Mouse (Mus musculus) forebrain, embryonic 15.5 days (tissue): ENCODE measurements at regions not wholly inside any gene's neighbourhood (a gene's known extent, or its start where the extent isn't known, plus 50 kb on each side); places are given as distances from the start of the nearest gene placed in this dataset.

Experiments
- ATAC-seq: fragments of 200-750 bp; cut with Nextera tagmentation; replicated peaks from 2 replicates; pipeline ENCODE4 v1.8.0; 2017; ENCODE audit warnings: mild to moderate bottlenecking, moderate TSS enrichment, moderate library complexity
- H3K27ac ChIP-seq: fragments of 300-500 bp; sonication (generic); replicated peaks from 2 replicates; pipeline ENCODE4 v1.5.1; 2015; ENCODE audit warnings: mild to moderate bottlenecking, inconsistent platforms
- H3K27me3 ChIP-seq: fragments of 300-500 bp; sonication (generic); 2 replicates; pipeline ENCODE4 v1.6.1; 2015; ENCODE audit warnings: inconsistent platforms
- H3K36me3 ChIP-seq: fragments of 300-500 bp; sonication (generic); 2 replicates; pipeline ENCODE4 v1.6.1; 2015; ENCODE audit warnings: mild to moderate bottlenecking, inconsistent platforms
- H3K4me1 ChIP-seq: fragments of 300-500 bp; sonication (generic); 2 replicates; pipeline ENCODE4 v1.6.1; 2015; ENCODE audit warnings: inconsistent platforms
- H3K4me2 ChIP-seq: fragments of 300-500 bp; sonication (generic); replicated peaks from 2 replicates; pipeline ENCODE4 v1.6.1; 2015; ENCODE audit warnings: mild to moderate bottlenecking, inconsistent platforms
- H3K4me3 ChIP-seq: fragments of 300-500 bp; sonication (generic); 2 replicates; pipeline ENCODE4 v1.5.1; 2015; ENCODE audit warnings: mild to moderate bottlenecking, inconsistent platforms
- H3K9ac ChIP-seq: fragments of 300-500 bp; sonication (generic); replicated peaks from 2 replicates; pipeline ENCODE4 v1.6.1; 2015; ENCODE audit warnings: mild to moderate bottlenecking, inconsistent platforms
- H3K9me3 ChIP-seq: fragments of 300-500 bp; sonication (generic); 2 replicates; pipeline ENCODE4 v1.6.1; 2016; ENCODE audit warnings: inconsistent platforms
- WGBS: fragments of 180-500 bp; shearing (Covaris S2); methylation state at CpG from one replicate; pipeline ENCODE4 v1.1.7; 2015; ENCODE audit warnings: mixed read lengths; 5-methylcytosine and 5-hydroxymethylcytosine counted together

GRCm38 (mm10) chr2:137422656-137423055 lies 306.2 kb upstream of the Jag1 start:
- no peak overlapping the region for H3K4me2 ChIP-seq
- H3K9me3 ChIP-seq, result no peaks in the 10 kb centered on the region
- H3K4me1 ChIP-seq, result no peaks in the 10 kb centered on the region
- H3K4me3 ChIP-seq, result no peak overlapping the region
- 59% methylated on average over 3 of the region's 3 CpGs for WGBS
- H3K27me3 ChIP-seq, result no peaks in the 10 kb centered on the region
- no peak for ATAC-seq
- H3K36me3 ChIP-seq, result no peaks in the 10 kb centered on the region
- no peak overlapping the region for H3K27ac ChIP-seq
- no peak overlapping the region for H3K9ac ChIP-seq

GRCm38 (mm10) chr2:137419678-137420077 lies 303.2 kb upstream of the Jag1 start:
- H3K36me3 ChIP-seq, result no peaks in the 10 kb centered on the region
- no peak for ATAC-seq
- H3K4me1 ChIP-seq, result no peaks in the 10 kb centered on the region
- H3K4me2 ChIP-seq, result no peak overlapping the region
- H3K9ac ChIP-seq, result no peak overlapping the region
- H3K9me3 ChIP-seq, result no peaks in the 10 kb centered on the region
- H3K4me3 ChIP-seq, result no peak overlapping the region
- WGBS, result 64% methylated on average over 4 of the region's 4 CpGs
- no peak overlapping the region for H3K27ac ChIP-seq
- no peaks in the 10 kb centered on the region for H3K27me3 ChIP-seq

- H3K4me2 ChIP-seq, result no peak overlapping the region
- no peak overlapping the region for H3K9ac ChIP-seq
- H3K27ac ChIP-seq, result no peak overlapping the region
- 87% methylated on average over 6 of the region's 6 CpGs for WGBS
- H3K36me3 ChIP-seq, result no peaks in the 10 kb centered on the region
- H3K4me1 ChIP-seq, result no peaks in the 10 kb centered on the region
- no peak for ATAC-seq
- H3K27me3 ChIP-seq, result no peaks in the 10 kb centered on the region
- H3K9me3 ChIP-seq, result no peaks in the 10 kb centered on the region
- no peak overlapping the region for H3K4me3 ChIP-seq
Observed at GRCm38 (mm10) chr2:137417691-137418090, 301.2 kb upstream of the Jag1 start.

GRCm38 (mm10) chr2:137413432-137413831 lies 297.0 kb upstream of the Jag1 start:
- no peak for ATAC-seq
- WGBS, result 86% methylated on average over 3 of the region's 3 CpGs
- no peaks in the 10 kb centered on the region for H3K4me1 ChIP-seq
- no peak overlapping the region for H3K4me3 ChIP-seq
- no peak overlapping the region for H3K27ac ChIP-seq
- no peak overlapping the region for H3K9ac ChIP-seq
- H3K9me3 ChIP-seq, result no peaks in the 10 kb centered on the region
- no peak overlapping the region for H3K4me2 ChIP-seq
- H3K36me3 ChIP-seq, result no peaks in the 10 kb centered on the region
- H3K27me3 ChIP-seq, result no peaks in the 10 kb centered on the region

- Histone ChIP-seq H3K4me2 (no peak overlapping the region), H3K4me3 (no peak overlapping the region), H3K36me3 (no peaks in the 10 kb centered on the region), H3K9me3 (no peaks in the 10 kb centered on the region), H3K27me3 (no peaks in the 10 kb centered on the region), H3K9ac (no peak overlapping the region), H3K4me1 (no peaks in the 10 kb centered on the region), H3K27ac (no peak overlapping the region)
- no peak for ATAC-seq
- 91% methylated on average over 2 of the region's 2 CpGs for WGBS
Observed at GRCm38 (mm10) chr2:137409611-137410010, 293.2 kb upstream of the Jag1 start.

GRCm38 (mm10) chr2:137408294-137408693 lies 291.9 kb upstream of the Jag1 start:
- Histone ChIP-seq H3K4me1 (no peaks in the 10 kb centered on the region), H3K27ac (no peak overlapping the region), H3K4me2 (no peak overlapping the region), H3K27me3 (no peaks in the 10 kb centered on the region), H3K36me3 (no peaks in the 10 kb centered on the region), H3K9me3 (no peaks in the 10 kb centered on the region), H3K4me3 (no peak overlapping the region), H3K9ac (no peak overlapping the region)
- no peak for ATAC-seq
- WGBS, result 83% methylated on average over 2 of the region's 2 CpGs

- 40% methylated on average over 4 of the region's 4 CpGs for WGBS
- H3K9me3 ChIP-seq, result no peaks in the 10 kb centered on the region
- no peak overlapping the region for H3K4me3 ChIP-seq
- H3K27ac ChIP-seq, result no peak overlapping the region
- no peaks in the 10 kb centered on the region for H3K36me3 ChIP-seq
- no peak for ATAC-seq
- H3K9ac ChIP-seq, result no peak overlapping the region
- no peak overlapping the region for H3K4me2 ChIP-seq
- no peaks in the 10 kb centered on the region for H3K27me3 ChIP-seq
- no peaks in the 10 kb centered on the region for H3K4me1 ChIP-seq
Observed at GRCm38 (mm10) chr2:137393486-137393885, 277.0 kb upstream of the Jag1 start.

DNA sequence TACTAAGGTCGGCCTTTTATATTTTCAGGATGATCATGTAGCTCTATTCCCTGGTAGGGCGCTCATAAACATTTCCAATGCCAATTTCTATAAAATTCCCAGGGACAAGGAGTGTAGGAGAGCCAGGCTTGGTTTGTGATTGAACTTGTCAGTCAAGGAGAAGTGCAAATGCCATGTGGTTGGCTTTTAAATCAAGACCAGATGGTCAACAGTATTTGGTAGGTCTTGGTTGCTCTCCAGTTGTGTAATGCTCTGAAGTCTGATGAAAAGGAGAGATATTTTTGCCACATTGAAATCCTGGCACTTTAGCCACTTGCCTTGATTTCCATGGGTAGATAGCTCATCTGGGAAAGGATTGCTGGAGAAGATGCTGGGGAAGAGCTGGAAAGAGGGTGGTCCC lies 263.4 kb upstream of the Jag1 start:
- no peaks in the 10 kb centered on the region for H3K27me3 ChIP-seq
- no peaks in the 10 kb centered on the region for H3K9me3 ChIP-seq
- no peak overlapping the region for H3K4me3 ChIP-seq
- WGBS, result 83% methylated on average over 2 of the region's 2 CpGs
- no peak overlapping the region for H3K4me2 ChIP-seq
- H3K27ac ChIP-seq, result no peak overlapping the region
- no peaks in the 10 kb centered on the region for H3K4me1 ChIP-seq
- no peaks in the 10 kb centered on the region for H3K36me3 ChIP-seq
- ATAC-seq, result no peak
- H3K9ac ChIP-seq, result no peak overlapping the region

DNA sequence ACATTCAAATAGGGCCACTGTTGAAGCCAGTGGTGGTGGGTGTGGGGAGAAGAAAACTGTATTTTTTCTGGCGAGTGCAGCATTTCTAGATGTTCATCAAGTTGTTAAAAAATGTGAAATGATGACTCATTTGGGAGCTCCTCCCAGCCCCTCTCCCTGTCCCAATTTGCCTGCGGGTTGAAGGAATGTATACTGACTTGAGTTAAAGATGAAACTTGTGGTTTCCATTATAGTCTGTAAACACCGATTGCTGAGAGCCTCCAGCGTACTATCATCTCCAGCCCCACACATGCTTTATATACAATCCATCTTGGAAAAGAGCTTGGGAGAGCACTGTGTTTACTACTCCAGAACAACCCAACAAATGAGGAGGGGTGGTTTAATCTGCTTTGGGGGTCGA lies 258.9 kb upstream of the Jag1 start:
- no peak overlapping the region for H3K4me2 ChIP-seq
- H3K9ac ChIP-seq, result no peak overlapping the region
- no peaks in the 10 kb centered on the region for H3K9me3 ChIP-seq
- H3K4me3 ChIP-seq, result no peak overlapping the region
- H3K36me3 ChIP-seq, result no peaks in the 10 kb centered on the region
- 89% methylated on average over 5 of the region's 5 CpGs for WGBS
- no peak overlapping the region for H3K27ac ChIP-seq
- H3K4me1 ChIP-seq, result no peaks in the 10 kb centered on the region
- H3K27me3 ChIP-seq, result no peaks in the 10 kb centered on the region
- no peak for ATAC-seq

DNA sequence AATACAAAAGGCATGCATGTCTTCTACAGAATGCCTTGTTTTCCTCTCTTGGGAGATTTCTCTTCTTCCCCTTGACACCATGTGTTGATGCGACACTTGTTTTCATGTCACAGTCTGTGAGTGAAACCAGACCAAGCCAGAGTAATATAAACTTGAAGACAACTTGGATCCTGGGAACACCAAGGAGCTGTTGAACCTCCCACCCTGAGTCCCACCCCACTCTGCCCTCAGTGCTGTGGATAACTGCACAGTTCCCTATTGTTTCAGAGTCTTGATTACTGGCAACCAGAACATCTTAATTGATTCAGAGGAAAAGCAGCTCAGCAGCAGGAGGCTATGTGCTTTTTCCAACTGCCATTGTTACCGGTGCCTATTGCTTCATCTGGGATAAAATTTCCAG lies 254.6 kb upstream of the Jag1 start:
- H3K36me3 ChIP-seq, result no peaks in the 10 kb centered on the region
- no peak overlapping the region for H3K4me2 ChIP-seq
- H3K27me3 ChIP-seq, result no peaks in the 10 kb centered on the region
- H3K4me3 ChIP-seq, result no peak overlapping the region
- WGBS, result 88% methylated on average over 2 of the region's 2 CpGs
- H3K9me3 ChIP-seq, result no peaks in the 10 kb centered on the region
- no peaks in the 10 kb centered on the region for H3K4me1 ChIP-seq
- no peak for ATAC-seq
- no peak overlapping the region for H3K27ac ChIP-seq
- no peak overlapping the region for H3K9ac ChIP-seq

GRCm38 (mm10) chr2:137363006-137363405 lies 246.6 kb upstream of the Jag1 start:
- ATAC-seq, result no peak
- H3K4me2 ChIP-seq, result no peak overlapping the region
- no peaks in the 10 kb centered on the region for H3K9me3 ChIP-seq
- H3K27ac ChIP-seq, result no peak overlapping the region
- H3K4me1 ChIP-seq, result no peaks in the 10 kb centered on the region
- H3K9ac ChIP-seq, result no peak overlapping the region
- 90% methylated on average over 2 of the region's 2 CpGs for WGBS
- H3K4me3 ChIP-seq, result no peak overlapping the region
- H3K27me3 ChIP-seq, result no peaks in the 10 kb centered on the region
- no peaks in the 10 kb centered on the region for H3K36me3 ChIP-seq

GRCm38 (mm10) chr2:137357181-137357738 lies 240.8 kb upstream of the Jag1 start:
- Histone ChIP-seq H3K9me3 (no peaks in the 10 kb centered on the region), H3K4me1 (peaks cover 7% of the 10 kb centered on the region), H3K4me3 (no peak overlapping the region), H3K36me3 (no peaks in the 10 kb centered on the region), H3K27ac (no peak overlapping the region), H3K27me3 (no peaks in the 10 kb centered on the region), H3K9ac (no peak overlapping the region), H3K4me2 (no peak overlapping the region)
- no peak for ATAC-seq
- WGBS, result 63% methylated on average over 13 of the region's 13 CpGs

DNA sequence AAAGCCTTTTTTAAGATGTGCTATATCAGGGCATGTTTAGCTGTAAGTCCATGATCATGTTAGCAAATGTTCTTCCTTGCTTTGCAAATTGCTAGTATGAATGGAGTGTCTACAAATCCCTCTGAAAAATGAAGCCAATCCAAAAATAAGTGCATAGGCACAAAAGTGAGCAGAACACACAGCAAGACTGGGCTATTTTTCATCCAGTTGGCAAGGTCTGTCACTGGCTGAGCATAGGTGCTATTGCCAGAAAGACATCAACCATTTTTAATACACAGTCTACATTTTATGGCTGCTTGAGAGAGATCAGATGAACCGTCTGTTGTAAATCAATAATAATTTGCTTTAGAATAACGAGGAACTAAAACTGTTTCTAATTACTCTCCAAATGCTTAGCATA lies 227.3 kb upstream of the Jag1 start:
- no peak for ATAC-seq
- Histone ChIP-seq H3K4me3 (no peak overlapping the region), H3K4me2 (no peak overlapping the region), H3K9me3 (no peaks in the 10 kb centered on the region), H3K27me3 (no peaks in the 10 kb centered on the region), H3K4me1 (no peaks in the 10 kb centered on the region), H3K27ac (no peak overlapping the region), H3K9ac (no peak overlapping the region), H3K36me3 (no peaks in the 10 kb centered on the region)
- WGBS, result 67% methylated on average over 2 of the region's 2 CpGs
